Mouse (Mus musculus) liver, adult 2 months (tissue): Measurements from ENCODE around the gene Apol7c.

Experiments
- CTCF ChIP-seq: fragments of 200-500 bp; IDR thresholded peaks from 2 replicates; pipeline ENCODE4 v1.5.1; 2011; ENCODE audit warnings: low read depth, low read length, control low read depth
- POLR2A ChIP-seq: fragments of 200-500 bp; IDR thresholded peaks from 2 replicates; pipeline ENCODE4 v1.6.1; 2011; ENCODE audit warnings: low read length, control low read depth; ENCODE audit not compliant: insufficient read depth; ENCODE audit errors: extremely low read depth

- TF ChIP-seq CTCF (no peak), POLR2A (no peak)
Measured at GRCm38 (mm10) chr15:77581681-77582080, 48.6 kb upstream of the Apol7c start.
